Mouse (Mus musculus) liver, embryonic 16.5 days (tissue): Measurements from ENCODE around the gene Hvcn1. TPM values are rescaled to one million over a fixed set of nuclear protein-coding genes. Genes with fewer than 3 reads are reported as not detected.

Experiments used
- ATAC-seq: fragments of 200-750 bp; cut with Nextera tagmentation; 2 replicates; pipeline ENCODE4 v1.8.0; 2017; ENCODE audit warnings: low read depth, mild to moderate bottlenecking, moderate number of reproducible peaks, moderate library complexity
- H3K27ac ChIP-seq: fragments of 300-500 bp; sonication (generic); 2 replicates; pipeline ENCODE4 v1.5.1; 2014; ENCODE audit warnings: mild to moderate bottlenecking, low read length
- H3K27me3 ChIP-seq: fragments of 300-500 bp; sonication (generic); 2 replicates; pipeline ENCODE4 v1.6.1; 2014; ENCODE audit warnings: low read depth, low read length, mixed read lengths; ENCODE audit not compliant: control insufficient read depth, insufficient read depth
- H3K36me3 ChIP-seq: fragments of 300-500 bp; sonication (generic); 2 replicates; pipeline ENCODE4 v1.6.1; 2014; ENCODE audit warnings: mild to moderate bottlenecking; ENCODE audit not compliant: control insufficient read depth, insufficient read depth
- H3K4me1 ChIP-seq: fragments of 300-500 bp; sonication (generic); 2 replicates; pipeline ENCODE4 v1.6.1; 2014; ENCODE audit warnings: low read depth, low read length, mixed read lengths; ENCODE audit not compliant: control insufficient read depth
- H3K4me2 ChIP-seq: fragments of 300-500 bp; sonication (generic); 2 replicates; pipeline ENCODE4 v1.6.1; 2014; ENCODE audit warnings: low read depth, low read length, mixed read lengths
- H3K4me3 ChIP-seq: fragments of 300-500 bp; sonication (generic); 2 replicates; pipeline ENCODE4 v1.5.1; 2014; ENCODE audit warnings: low read depth, mild to moderate bottlenecking, low read length
- H3K9ac ChIP-seq: fragments of 300-500 bp; sonication (generic); 2 replicates; pipeline ENCODE4 v1.6.1; 2014; ENCODE audit warnings: low read depth, low read length
- H3K9me3 ChIP-seq: fragments of 300-500 bp; sonication (generic); replicated peaks from 2 replicates; pipeline ENCODE4 v1.6.1; 2016; ENCODE audit warnings: low read length; ENCODE audit not compliant: control insufficient read depth
- WGBS: fragments of 180-500 bp; shearing (Covaris S2); extraction: QIAGEN DNeasy Blood & Tissue Kit; methylation state at CpG from one replicate; pipeline ENCODE4 v1.1.7; 2014; ENCODE audit not compliant: insufficient replicate concordance; 5-methylcytosine and 5-hydroxymethylcytosine counted together
- polyA plus RNA-seq: library from polyadenylated mRNA; unstranded; fragments of >200 nt; fragmentation: Nextera tagmentation; extraction: Ambion mirVana; gene quantifications from 2 replicates; pipeline ENCODE4 v1.2.1, GENCODE M21; 2015

The Hvcn1 gene
- polyA plus RNA-seq, 1 experiment from 2014 or later = 6.0 TPM

GRCm38 (mm10) chr5:122239618-122240017 is 33.0 kb downstream of the Hvcn1 start:
- WGBS = 63% methylated on average over 7 of the region's 7 CpGs

GRCm38 (mm10) chr5:122240521-122240920 is 33.9 kb downstream of the Hvcn1 start:
- 80% methylated on average over 11 of the region's 11 CpGs for WGBS

More at GRCm38 (mm10) chr5:122239618-122240017, 33.0 kb downstream of the Hvcn1 start:
- H3K9ac ChIP-seq = no peak overlapping the region
- H3K4me2 ChIP-seq = no peak overlapping the region
- no peaks in the 10 kb centered on the region for H3K4me1 ChIP-seq
- H3K9me3 ChIP-seq = no peaks in the 10 kb centered on the region
- H3K27me3 ChIP-seq = no peaks in the 10 kb centered on the region
- ATAC-seq = no peak
- H3K27ac ChIP-seq = no peak overlapping the region
- no peaks in the 10 kb centered on the region for H3K36me3 ChIP-seq
- no peak overlapping the region for H3K4me3 ChIP-seq

GRCm38 (mm10) chr5:122240989-122241388 is 34.4 kb downstream of the Hvcn1 start:
- Histone ChIP-seq H3K4me1 (no peaks in the 10 kb centered on the region), H3K9me3 (no peaks in the 10 kb centered on the region)
- WGBS = 52% methylated on average over 1 of the region's 1 CpGs

More at GRCm38 (mm10) chr5:122240521-122240920, 33.9 kb downstream of the Hvcn1 start:
- H3K27ac ChIP-seq = no peak overlapping the region
- no peaks in the 10 kb centered on the region for H3K36me3 ChIP-seq
- no peak overlapping the region for H3K9ac ChIP-seq
- ATAC-seq = no peak
- H3K4me1 ChIP-seq = no peaks in the 10 kb centered on the region
- H3K27me3 ChIP-seq = no peaks in the 10 kb centered on the region
- H3K4me3 ChIP-seq = no peak overlapping the region
- no peaks in the 10 kb centered on the region for H3K9me3 ChIP-seq
- no peak overlapping the region for H3K4me2 ChIP-seq

GRCm38 (mm10) chr5:122242521-122243123 is 36.0 kb downstream of the Hvcn1 start:
- no peaks in the 10 kb centered on the region for H3K36me3 ChIP-seq
- 46% methylated on average over 6 of the region's 6 CpGs for WGBS
- no peak overlapping the region for H3K4me3 ChIP-seq
- no peak overlapping the region for H3K27ac ChIP-seq
- H3K9me3 ChIP-seq = no peaks in the 10 kb centered on the region
- no peak overlapping the region for H3K4me2 ChIP-seq
- no peak for ATAC-seq
- no peak overlapping the region for H3K9ac ChIP-seq
- no peaks in the 10 kb centered on the region for H3K4me1 ChIP-seq
- H3K27me3 ChIP-seq = no peaks in the 10 kb centered on the region

More at GRCm38 (mm10) chr5:122240989-122241388, 34.4 kb downstream of the Hvcn1 start:
- H3K9ac ChIP-seq = no peak overlapping the region
- no peak overlapping the region for H3K4me3 ChIP-seq
- no peak for ATAC-seq
- no peaks in the 10 kb centered on the region for H3K36me3 ChIP-seq
- no peak overlapping the region for H3K27ac ChIP-seq
- no peak overlapping the region for H3K4me2 ChIP-seq
- H3K27me3 ChIP-seq = no peaks in the 10 kb centered on the region

GRCm38 (mm10) chr5:122243781-122244523 is 37.3 kb downstream of the Hvcn1 start:
- no peak overlapping the region for H3K4me3 ChIP-seq
- no peaks in the 10 kb centered on the region for H3K36me3 ChIP-seq
- H3K4me1 ChIP-seq = no peaks in the 10 kb centered on the region
- no peaks in the 10 kb centered on the region for H3K9me3 ChIP-seq
- no peak overlapping the region for H3K9ac ChIP-seq
- H3K27ac ChIP-seq = no peak overlapping the region
- no peaks in the 10 kb centered on the region for H3K27me3 ChIP-seq
- 75% methylated on average over 17 of the region's 17 CpGs for WGBS
- no peak overlapping the region for H3K4me2 ChIP-seq
- no peak for ATAC-seq

- ATAC-seq = no peak
- Histone ChIP-seq H3K36me3 (no peaks in the 10 kb centered on the region), H3K4me3 (no peak overlapping the region), H3K27ac (no peak overlapping the region), H3K9ac (no peak overlapping the region), H3K27me3 (no peaks in the 10 kb centered on the region), H3K9me3 (no peaks in the 10 kb centered on the region), H3K4me1 (no peaks in the 10 kb centered on the region), H3K4me2 (no peak overlapping the region)
- WGBS = 55% methylated on average over 3 of the region's 3 CpGs
Measured at GRCm38 (mm10) chr5:122245186-122245585, 38.6 kb downstream of the Hvcn1 start.

GRCm38 (mm10) chr5:122246547-122247167 is 40.1 kb downstream of the Hvcn1 start:
- no peak for ATAC-seq
- H3K4me3 ChIP-seq = no peak overlapping the region
- H3K9me3 ChIP-seq = no peaks in the 10 kb centered on the region
- no peaks in the 10 kb centered on the region for H3K4me1 ChIP-seq
- 69% methylated on average over 10 of the region's 10 CpGs for WGBS
- no peak overlapping the region for H3K4me2 ChIP-seq
- no peaks in the 10 kb centered on the region for H3K27me3 ChIP-seq
- no peak overlapping the region for H3K27ac ChIP-seq
- no peak overlapping the region for H3K9ac ChIP-seq
- H3K36me3 ChIP-seq = no peaks in the 10 kb centered on the region

GRCm38 (mm10) chr5:122247529-122247928 is 40.9 kb downstream of the Hvcn1 start:
- no peaks in the 10 kb centered on the region for H3K27me3 ChIP-seq
- H3K36me3 ChIP-seq = no peaks in the 10 kb centered on the region
- 80% methylated on average over 11 of the region's 11 CpGs for WGBS
- H3K4me1 ChIP-seq = no peaks in the 10 kb centered on the region
- no peak for ATAC-seq
- H3K4me3 ChIP-seq = no peak overlapping the region
- H3K9me3 ChIP-seq = no peaks in the 10 kb centered on the region
- no peak overlapping the region for H3K4me2 ChIP-seq
- H3K9ac ChIP-seq = no peak overlapping the region
- H3K27ac ChIP-seq = no peak overlapping the region

- no peaks in the 10 kb centered on the region for H3K9me3 ChIP-seq
- no peak for ATAC-seq
- 81% methylated on average over 7 of the region's 7 CpGs for WGBS
Measured at GRCm38 (mm10) chr5:122247934-122248333, 41.3 kb downstream of the Hvcn1 start.

More at GRCm38 (mm10) chr5:122247934-122248333, 41.3 kb downstream of the Hvcn1 start:
- Histone ChIP-seq H3K9ac (no peak overlapping the region), H3K4me1 (no peaks in the 10 kb centered on the region), H3K27me3 (no peaks in the 10 kb centered on the region), H3K27ac (no peak overlapping the region), H3K4me2 (no peak overlapping the region), H3K36me3 (no peaks in the 10 kb centered on the region), H3K4me3 (no peak overlapping the region)
